Mouse (Mus musculus) CD4-positive, CD25-positive, alpha-beta regulatory T cell, adult 4 months (primary cell): Measurements from ENCODE around the gene Apoh. TPM values are rescaled to one million over a fixed set of nuclear protein-coding genes. Genes with fewer than 3 reads are reported as not detected.

Experiments
- ATAC-seq: one replicate; pipeline ENCODE4 v1.8.0; 2017
- polyA plus RNA-seq, 2 experiments: library from polyadenylated mRNA; unstranded; fragments of 100-300 nt; shearing (Covaris generic); gene quantifications; one replicate each; pipeline ENCODE4 v1.2.1; 2017

The Apoh gene
- polyA plus RNA-seq: not detected

DNA sequence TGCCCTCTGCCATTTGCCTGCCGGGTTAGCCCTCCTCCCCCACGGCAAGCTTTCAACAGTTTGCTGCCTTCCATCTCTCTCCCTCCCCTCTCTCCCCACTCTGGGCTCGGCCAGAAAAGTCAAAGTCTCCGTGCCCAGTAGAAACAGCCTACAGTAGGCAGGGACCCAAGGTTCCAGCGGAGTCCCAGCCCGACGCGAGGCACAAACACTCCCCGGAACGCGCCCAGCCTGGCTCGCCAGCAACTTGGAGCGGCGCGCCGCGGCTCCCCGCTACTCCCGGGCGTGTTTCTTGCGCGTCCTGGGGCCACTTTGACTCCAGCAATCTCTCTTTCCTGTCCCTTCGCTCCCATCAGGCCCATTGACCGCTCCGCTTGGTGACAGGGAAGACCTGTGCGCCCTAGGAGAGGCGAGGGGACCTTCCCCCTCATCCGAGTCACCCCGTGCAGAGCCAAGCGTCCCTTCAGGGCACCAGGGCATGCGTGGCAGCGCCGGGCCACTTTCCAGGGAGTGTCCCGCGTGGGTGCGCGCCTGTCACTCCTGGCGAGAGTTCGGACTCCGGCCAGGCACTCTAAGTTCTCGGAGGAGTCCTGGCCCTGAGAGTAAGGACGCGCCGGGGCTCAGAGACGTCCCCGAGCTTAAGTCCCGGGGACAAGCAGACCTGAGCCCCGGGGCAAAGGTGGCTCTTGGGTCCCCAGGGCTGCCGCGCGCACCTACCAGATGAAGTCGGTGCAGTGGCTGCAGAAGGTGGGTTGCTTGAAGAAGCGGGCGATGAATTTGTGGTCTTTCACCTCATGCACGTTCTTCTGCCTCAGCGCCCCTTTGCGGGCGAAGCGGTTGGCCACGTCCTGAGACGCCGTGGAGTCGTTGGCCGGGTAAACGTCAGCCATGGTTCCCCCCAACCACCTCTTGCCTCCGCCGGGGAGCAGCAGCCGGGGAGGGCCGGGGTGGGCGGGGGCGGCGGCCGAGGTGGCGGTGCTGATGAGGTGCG, at the start of gene Apoh:
Apoh (plus strand) TSS at position 574 of the 988 bp plus-strand sequence.
- ATAC-seq: peak; percentile 32

DNA sequence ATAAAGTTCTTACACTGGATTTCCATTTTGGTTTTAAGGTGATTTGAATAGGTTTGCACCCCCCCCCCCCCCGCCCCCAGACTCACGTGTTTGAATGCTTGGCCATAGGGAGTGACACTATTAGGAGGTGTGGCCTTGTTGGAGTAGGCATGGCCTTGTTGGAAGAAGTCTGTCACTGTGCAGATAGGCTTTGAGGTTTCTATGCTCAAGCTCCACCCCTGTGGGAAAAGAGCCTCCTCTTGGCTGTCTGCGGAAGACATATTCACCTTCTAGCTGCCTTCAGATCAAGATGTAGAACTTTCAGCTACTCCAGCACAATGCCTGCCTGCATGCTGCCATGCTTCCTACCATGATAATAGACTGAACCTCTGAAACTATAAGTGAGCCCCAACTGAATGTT, 49.3 kb upstream of the Apoh start:
- no peak for ATAC-seq

DNA sequence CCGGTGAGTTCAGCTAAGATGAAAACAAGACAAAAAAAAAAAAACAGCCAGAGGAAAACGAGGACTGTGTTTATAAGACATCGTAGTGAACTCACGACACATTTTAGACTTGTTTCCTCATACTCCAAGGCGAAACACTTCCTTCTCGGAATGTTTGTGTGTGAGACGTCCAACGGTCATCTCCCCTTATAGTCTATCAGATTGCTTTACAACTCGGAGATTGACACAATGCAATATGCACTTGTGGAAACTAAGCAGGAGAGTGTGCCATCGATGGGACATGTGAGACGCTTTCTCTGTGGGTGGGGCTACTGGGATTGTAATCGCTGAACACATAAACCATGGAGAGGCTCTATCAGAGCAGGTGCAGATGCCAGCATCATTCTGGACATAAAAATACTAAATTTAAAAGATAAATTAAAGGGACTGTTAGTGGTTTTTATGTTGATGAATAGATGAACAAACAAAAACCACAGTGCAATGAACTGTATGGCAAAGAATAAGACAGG, 48.8 kb upstream of the Apoh start:
- no peak for ATAC-seq

DNA sequence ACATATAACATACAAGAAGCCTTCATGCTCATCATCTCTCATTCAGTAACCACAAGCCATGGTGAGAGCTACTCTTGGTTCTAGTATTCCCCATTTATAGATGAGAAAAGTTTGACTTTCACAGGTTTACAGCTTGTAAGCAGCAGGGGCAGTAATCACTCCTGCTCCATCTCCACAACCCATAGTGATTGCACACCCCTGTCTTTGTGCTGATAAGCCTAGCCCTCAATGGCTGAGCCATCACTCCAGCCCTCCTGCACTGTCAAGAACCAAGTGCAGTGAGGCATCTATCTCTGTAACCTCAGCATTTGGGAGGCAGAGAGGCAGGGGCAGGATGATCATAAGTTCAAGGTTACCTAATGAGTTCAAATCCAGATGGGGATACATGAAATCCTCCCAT, 47.8 kb upstream of the Apoh start:
- no peak for ATAC-seq

DNA sequence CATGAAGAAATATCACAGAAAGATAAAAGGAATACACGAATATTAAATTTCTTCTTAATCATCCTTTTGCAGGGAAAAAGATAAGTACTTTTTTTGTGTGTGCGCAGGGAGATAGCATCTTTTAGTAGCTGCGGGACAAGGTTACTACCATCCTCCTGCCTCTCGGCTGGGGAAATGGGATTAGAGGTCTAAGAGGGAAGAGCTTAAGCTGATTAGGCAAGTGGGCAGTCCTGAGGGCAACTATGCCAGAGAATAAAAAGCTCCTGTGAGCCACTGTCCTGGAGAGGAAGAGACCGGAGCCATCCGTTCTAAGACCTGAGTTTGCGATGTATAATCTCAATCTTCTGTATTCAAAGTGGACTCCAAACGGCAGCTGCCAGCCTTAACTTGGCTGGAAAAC, 45.2 kb upstream of the Apoh start:
- no peak for ATAC-seq

DNA sequence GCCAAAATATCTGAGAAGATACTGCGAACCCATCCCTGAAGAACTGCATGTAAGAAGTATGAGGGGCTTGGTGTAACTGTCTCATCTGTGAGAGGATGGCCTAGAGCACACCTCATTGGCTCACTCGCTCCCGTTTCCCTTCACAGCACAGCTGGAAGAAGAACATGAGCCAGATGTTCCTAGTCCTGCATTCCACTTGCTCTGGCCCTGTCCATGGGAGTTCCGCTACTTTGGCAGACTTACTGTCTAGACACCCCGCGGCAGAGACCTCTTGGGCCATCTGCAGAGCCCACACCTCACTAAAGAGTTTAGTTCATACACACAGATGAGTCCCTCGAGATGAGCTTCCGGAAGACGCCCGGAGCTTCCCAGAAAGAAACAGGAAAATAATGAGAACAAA, 43.2 kb upstream of the Apoh start:
- ATAC-seq: no peak

DNA sequence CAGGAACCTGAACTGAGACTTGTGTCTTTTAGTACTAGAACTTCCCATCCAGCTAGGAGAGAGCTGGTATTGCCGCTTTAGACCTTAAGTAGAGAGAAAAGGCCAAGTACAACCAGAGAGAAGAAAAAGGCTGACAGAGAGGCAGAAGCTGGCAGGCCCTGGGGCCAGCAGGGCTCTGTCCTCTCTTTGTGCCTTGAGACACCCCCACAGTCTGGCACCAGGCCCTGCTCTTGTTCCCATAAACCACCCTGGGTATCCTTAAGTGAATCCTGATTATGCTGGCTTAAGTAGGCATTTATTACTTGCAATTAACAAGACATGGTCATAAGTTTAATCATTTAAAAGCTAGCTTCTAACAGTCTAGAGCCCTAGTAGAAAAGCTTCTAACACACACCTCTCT, 42.7 kb upstream of the Apoh start:
- no peak for ATAC-seq

DNA sequence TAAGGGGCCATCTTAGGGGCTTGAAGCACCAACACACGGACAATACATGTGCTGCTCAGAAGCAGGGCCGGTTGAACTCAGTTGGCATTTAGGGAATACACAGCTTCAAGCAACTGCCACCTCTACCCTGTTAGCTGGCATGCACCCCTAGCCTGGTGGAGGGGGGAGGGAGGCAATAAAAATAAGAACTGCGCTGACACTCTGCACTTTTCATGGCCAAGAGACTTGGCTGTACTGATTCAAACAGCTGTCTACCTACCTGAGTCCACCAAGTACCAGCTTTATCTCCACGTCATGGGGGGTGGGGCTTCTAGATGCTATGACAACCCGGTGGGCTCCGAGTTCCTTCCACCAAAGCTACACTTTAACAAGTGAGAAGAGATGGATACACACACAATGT, 42.1 kb upstream of the Apoh start:
- no peak for ATAC-seq

DNA sequence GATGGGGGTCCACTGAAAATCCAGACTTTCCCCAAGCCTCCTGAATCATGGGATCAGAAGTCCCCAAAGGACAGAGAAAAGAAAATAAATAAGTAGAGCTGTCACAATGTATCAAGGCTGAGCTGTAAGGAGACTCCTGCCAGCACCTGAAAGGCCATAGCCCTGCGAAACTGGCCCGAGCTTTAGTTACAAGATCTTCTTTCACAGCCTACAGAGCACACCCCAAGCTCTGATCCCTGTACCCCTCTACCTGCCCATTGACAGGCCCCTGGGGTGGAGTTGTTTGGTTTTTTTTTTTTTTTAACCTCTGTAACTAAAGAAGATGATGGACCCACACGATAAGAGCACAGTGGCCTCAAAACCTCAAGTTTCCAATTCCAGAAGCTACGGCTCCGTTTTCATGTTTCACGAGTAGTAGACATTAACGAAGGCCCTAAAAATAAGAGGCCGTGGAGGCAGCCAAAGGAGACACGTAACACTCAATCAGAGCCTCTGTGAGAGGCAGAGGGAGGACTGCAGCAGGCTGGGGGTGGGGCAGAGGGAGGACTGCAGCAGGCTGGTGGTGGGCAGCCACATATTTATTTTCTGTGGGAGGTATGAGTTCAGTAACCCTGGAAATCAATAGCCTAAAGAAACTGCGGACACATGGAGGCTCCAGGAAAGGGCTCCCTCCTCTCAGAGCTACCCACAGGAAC, 41.2 kb upstream of the Apoh start:
- ATAC-seq: no peak

DNA sequence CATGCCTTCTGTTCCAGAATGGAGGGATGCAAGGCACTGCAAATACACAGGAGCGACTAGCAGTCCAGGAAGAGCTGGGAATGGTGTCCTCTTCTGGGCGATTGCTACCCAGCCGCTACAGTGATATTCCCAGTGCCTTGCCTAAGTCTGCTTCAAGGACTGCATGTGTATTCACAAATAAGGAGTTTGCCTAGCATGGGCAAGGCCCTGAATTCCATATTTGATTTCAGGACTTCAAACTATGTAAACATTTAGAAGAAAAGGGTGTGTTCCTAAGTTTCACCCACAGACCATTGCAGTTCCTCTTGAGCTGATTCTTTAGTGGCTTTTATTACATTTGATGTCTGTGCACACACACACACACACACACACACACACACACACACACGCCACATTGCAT, 39.4 kb upstream of the Apoh start:
- no peak for ATAC-seq

DNA sequence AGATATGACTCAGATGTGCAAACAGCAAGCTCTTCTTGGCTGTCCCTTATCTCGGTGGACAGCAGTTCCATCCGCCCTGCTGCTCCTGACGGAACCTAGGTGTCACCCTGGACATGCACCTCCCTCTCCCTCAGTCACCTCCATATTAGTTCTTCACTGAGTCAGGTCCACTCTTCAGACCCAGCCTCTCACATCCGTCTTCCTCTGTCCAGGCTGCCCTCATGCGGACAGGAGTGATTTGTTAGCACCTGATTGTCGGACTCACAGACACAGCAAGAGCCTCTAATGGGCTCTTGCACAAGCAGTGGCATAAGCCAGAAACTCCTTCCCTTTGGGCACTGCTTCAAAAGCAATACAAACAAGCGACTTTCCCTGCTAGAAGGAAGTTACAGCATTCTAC, 35.9 kb upstream of the Apoh start:
- ATAC-seq: no peak

DNA sequence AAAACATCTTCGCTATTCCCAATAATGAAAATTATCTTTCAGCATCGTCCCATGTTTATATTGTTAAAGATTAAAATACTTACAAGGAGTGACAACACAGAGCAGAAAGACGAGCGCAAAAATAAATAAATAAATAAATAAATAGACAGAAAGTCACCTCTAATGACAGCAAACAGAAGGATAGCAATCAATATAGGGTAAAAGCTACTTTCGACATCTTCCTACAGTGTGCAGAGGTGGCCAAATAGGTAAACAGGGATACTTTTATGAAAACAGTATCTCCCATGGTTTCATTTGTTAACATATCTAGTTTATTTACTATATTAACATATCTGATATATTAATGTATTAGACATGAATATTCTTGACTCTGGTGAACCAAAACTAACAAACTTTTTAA, 34.9 kb upstream of the Apoh start:
- ATAC-seq: no peak

DNA sequence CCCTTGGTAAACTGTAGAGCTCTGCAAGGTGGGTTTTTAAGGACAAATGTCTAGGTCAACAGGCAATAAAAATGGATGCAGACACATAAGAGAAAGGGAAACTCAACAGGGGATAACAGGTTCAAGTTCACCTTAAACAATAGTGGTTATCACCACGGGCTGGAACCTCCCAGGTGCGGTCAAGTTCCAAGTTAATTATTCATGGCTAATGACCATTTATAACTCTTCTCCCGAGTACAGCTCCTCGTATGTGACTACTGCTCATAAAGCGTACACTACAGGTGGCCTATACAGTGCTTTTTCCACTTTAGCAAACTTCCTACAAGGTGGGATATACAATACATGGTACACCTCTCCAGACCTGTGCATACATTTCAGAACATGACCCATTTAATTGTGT, 33.4 kb upstream of the Apoh start:
- ATAC-seq: no peak

DNA sequence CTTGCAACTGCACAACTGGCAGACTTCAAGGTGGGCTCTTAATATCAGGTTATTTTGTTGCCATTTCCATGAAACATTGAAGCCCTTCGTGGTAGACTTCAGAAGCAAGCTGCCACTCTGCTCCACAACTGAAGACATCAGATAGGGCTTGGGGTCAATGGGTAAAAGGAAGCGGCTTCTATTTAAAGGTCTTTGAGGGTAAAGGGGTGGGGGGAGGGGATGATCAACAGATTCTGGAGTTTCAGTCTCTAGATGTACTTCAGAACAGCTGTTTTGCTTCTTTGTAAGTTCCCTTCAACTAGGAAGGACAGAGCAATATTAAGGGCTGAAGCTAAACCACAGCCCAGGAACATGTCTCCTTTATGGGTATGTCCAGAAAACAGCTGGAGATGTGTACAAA, 31.2 kb upstream of the Apoh start:
- peak; percentile 66 for ATAC-seq

DNA sequence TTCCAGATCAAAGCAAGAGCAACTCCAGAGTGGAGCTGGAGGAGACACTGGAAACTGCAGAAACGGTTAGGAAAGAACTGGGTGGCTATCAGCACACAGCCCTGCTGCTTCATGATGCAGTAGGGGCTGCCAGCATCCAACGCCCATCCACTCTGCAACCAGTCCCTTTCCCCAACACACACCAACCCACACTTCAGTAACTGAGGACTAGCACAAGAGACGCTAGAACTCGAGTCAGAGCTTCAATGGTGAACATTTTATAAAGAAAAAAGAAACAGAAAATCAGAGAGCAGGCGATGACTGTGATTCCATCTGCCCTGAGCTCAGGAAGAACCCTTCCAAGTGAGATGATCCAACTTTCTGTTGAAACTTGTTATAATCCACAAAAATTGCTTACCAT, 30.6 kb upstream of the Apoh start:
- ATAC-seq: no peak

DNA sequence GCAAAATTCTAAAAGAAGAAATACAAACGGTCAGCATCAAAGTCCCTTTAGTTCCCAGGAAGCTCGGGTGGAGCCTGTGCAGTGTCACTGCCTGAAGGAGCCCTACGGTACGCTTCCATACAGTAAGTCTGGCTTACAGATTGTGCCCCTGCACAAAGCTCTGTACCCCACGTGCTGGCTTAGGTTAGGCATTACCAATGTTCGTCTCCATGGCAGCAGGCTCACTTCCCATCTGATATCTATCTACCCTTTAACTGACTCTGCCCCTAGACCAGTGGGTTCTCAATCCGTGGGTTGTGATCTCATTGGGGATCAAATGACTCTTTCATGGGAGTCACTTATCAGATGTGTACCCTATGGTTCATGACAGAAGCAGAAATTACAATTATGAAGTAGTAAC, 27.4 kb upstream of the Apoh start:
- ATAC-seq: no peak

DNA sequence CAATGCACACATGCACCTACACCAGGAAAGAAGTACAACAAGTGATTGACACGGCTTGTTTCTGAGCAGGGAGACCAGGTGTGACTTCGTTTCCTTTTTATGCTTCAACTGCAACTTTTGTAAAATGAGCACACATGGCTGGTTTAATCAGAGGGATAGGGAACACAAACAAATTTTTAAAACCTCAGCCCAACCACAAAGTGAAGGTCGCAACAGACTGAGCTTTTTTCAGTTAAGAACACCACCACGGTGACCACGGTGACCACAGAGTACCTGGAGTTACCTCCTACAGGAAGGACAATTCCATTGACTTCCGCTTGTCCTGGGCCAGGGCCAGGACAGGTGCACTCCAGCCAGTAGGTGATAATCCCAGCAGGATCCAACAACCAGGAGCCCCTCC, 25.3 kb upstream of the Apoh start:
- no peak for ATAC-seq

DNA sequence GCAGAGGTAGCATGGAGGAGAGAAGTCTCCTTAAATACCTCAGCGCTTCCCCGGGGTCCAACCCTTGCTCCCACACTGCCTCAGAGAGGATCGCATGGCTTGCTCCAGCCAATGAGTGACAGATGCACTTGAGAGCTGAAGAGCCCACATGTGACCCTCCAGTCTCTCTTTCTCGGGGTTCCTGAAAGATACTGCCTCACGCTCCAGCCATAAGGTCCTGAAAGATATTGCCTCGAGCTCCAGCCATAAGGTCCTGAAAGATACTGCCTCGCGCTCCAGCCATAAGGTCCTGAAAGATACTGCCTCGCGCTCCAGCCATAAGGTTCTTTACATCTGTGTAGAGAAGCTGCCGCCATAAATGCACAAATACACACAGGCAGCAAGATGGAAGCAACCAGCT, 24.0 kb upstream of the Apoh start:
- ATAC-seq: no peak

DNA sequence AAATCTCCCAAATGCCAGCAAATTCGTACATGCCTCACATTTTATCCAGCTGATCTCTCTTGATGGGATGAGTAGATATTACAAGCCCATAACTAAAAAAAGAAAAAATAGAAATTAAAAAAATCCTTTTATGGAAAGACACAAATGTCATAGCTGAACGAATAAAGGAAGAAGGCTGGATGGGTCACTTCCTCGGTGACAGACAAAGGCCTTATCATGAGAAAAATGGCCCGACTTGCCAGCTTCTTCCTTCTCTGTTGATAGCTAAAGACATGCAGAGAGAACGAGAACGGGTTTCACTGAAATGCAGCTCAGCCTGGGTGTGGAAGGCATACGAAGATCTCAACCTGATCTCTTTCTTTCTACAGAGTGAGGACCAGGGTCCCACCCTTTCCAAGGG, 22.6 kb upstream of the Apoh start:
- no peak for ATAC-seq

DNA sequence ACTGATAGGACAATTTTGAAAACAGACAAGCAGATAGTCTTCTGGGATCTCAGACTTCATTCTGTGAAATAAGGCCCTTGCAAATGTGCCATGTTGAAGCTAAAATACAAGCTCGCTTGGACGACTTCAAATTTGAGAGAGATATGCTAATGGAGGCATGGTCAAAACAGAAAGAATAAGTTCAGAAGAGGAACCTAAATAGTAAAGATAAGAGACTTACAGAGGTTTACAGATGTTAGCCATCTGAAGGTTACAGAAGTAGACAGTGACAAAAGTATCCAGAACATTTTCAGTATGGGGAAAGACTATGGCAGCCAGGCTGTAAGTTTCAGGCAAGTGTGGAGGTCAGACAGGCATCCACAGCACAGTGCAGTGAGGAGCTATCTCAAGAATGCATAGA, 21.0 kb upstream of the Apoh start:
- ATAC-seq: no peak

DNA sequence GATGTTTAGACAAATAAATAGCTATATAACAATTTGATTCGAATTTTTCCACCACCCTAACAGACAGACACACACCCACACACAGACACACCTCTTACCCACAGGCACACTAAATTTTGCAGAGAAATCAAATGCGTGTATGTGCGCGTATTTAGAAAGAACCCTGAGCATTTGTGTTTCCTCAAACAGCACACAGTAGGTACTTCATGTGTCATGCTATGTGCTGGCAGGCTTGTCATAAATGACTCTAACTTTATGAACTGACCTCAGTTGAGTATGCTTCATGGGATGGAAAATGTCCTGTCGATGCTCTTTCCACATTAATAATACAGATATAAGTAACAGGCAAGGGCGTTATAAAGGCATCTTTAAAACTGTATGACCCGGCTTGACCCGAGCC, 17.2 kb upstream of the Apoh start:
- ATAC-seq: no peak

DNA sequence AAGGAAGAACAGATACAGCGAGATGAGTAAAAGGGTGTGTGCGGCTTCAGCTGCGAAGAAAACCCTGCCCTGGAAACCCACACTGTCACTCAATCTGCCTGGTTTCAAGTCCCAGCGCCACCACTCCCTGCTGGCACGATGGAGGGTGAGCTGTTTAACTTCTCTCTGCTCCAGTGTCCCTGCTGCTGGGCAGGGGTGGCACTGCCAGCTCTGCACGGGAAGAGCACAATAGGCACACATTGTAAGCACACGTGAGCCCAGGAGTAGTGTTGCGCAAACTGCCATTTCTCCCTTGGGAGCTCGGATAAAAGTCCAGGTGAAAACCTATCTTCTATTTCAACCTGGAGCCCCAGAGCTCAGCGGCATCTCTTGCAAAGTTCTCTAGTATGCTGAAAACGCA, 12.3 kb upstream of the Apoh start:
- no peak for ATAC-seq

DNA sequence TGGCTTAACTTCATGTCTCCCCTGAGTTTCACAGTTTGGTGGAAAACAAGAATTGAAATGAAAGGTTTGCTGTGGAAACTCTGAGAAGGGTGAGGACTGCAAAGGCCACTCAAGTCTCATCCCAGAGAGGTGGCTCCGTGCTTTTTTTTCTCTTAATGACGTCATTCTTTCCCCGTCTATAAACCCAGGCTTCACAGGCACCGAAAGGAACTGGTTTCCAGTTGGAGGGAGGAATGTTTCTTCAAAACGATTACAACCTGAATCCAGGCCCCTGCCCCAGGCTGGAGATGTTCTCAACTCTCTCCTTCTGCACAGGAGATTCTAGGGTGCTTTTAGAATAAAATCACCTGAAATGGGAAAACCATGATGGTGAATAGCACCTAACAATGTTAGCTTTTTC, 10.1 kb upstream of the Apoh start:
- no peak for ATAC-seq
